Mouse (Mus musculus): ENCODE results near the gene Rras2. TPM values are rescaled to one million over a fixed set of nuclear protein-coding genes. Genes with fewer than 3 reads are reported as not detected.

Gene Rras2
- 22.8 and 23.6 TPM in 2 replicates for polyA plus RNA-seq (2016; fragmentation: Nextera tagmentation; extraction: Ambion mirVana)

DNA sequence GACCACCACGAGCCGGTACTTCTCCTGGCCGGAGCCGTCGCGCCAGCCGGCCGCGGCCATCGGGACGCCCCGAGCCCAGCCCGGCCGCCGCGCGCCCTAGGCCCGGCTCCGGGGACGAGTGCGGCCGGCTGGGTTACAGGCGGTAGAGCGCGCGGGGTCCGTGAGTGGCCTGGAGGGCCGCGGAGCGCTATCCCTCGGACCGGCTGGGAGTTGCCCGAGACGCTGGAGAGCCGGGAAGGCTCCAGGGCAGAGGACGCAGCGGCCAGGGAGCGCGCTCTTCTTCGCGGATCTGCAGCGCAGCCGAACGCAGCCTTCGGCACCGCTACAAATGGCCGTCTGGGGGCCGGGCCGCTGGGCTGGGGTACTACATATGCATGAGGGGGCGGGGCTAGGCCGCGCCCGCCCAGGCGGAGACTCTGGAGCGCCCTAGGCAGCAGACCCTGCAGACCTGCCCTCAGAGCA is at the start of gene Rras2:
Rras2 (minus strand) TSS at position 338 of the 462 bp plus-strand sequence.
- ATAC-seq (ENCODE audit: low FRiP score), result peak; percentile 99
- peaks cover 12% of the 10 kb centered on the region for H3K27me3 ChIP-seq
- H3K9me3 ChIP-seq, result no peaks in the 10 kb centered on the region
- H3K4me1 ChIP-seq, result peaks cover 16% of the 10 kb centered on the region
- under 1% methylated on average over 48 of the region's 55 CpGs for WGBS
- peak within 1 kb of the TSS; percentile 95 for H3K27ac ChIP-seq
- H3K4me2 ChIP-seq, result peak within 1 kb of the TSS; percentile 81
- H3K4me3 ChIP-seq (replicated peaks), result peak within 1 kb of the TSS; percentile 84
- H3K9ac ChIP-seq, result peak within 1 kb of the TSS; percentile 87
- H3K36me3 ChIP-seq (replicated peaks), result no peaks in the 10 kb centered on the region

DNA sequence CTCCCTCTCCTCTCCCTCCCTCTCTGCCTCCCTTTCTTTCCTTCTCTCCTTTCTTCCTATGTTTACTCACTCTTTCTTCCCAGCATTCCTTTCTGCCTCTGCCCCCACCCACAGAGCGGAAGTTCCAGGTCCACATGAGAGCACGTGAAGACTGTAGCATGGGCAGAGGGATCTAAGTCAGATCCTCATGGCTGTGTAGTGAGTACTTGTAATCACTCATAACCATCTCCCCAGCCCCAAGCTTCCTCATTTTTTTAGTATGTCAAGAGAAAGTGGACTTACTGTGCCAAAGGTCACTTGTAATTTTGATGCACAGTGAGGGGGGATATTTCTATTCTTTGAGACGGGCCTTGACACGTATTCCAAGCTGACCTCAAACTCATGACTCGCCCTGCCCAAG is 45.4 kb upstream of the Rras2 start:
- 90% methylated on average over 5 of the region's 5 CpGs for WGBS
- H3K4me1 ChIP-seq, result no peaks in the 10 kb centered on the region
- H3K4me2 ChIP-seq, result no peak overlapping the region
- no peaks in the 10 kb centered on the region for H3K36me3 ChIP-seq (replicated peaks)
- H3K4me3 ChIP-seq (replicated peaks), result no peak overlapping the region
- H3K9me3 ChIP-seq, result no peaks in the 10 kb centered on the region
- H3K9ac ChIP-seq, result no peak overlapping the region
- H3K27ac ChIP-seq, result no peak overlapping the region
- ATAC-seq (ENCODE audit: low FRiP score), result no peak
- no peaks in the 10 kb centered on the region for H3K27me3 ChIP-seq

DNA sequence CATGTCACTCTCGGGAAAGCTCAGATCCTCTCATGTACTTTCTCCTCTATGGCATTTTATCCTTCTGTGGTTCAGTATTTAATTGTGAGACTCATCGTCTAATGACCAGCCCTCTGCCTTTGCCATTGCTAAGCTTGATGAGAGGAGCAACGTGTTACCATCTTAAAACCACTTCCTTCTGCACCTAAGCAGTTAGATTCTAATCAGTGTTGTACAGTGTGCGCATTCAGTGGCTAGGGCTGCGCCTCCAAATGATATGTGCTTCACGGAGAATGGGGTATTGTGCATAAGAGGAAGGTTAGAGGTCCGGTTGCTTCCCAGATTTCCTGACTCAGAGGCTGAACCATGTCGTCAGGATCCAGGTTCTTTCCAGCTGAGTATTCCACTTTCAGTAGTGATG is 43.5 kb upstream of the Rras2 start:
- Histone ChIP-seq H3K36me3 (replicated peaks) (no peaks in the 10 kb centered on the region), H3K27ac (no peak overlapping the region), H3K9ac (no peak overlapping the region), H3K4me3 (replicated peaks) (no peak overlapping the region), H3K4me2 (no peak overlapping the region), H3K9me3 (no peaks in the 10 kb centered on the region), H3K27me3 (no peaks in the 10 kb centered on the region), H3K4me1 (no peaks in the 10 kb centered on the region)
- WGBS, result 85% methylated on average over 8 of the region's 8 CpGs
- ATAC-seq (ENCODE audit: low FRiP score), result no peak

DNA sequence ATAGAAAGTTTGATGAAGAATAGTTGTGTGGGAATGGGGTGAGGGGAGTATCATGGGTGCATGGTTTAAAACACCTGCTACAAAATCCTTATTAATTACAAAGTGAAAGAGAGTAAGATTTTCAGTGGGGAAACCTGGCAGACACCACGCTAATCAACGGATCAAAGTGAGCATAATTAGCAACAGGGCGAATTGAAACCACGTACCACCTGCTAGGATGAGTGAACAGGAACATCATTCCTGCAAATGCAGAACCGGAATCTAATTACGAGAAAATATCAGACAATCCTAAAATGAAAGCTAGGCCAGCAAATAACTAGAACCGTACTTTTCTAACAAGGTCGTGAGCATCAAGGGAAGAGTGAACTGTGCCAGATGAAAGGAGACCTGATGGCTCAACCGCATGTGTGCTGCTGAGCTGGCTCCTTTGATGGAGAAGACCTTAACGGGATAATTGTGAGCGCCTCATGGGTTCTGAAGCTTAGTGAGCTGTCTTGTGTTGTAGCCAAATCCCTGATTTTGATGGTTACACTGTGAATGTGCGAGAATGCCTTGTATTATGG is 40.2 kb upstream of the Rras2 start:
- H3K9ac ChIP-seq, result no peak overlapping the region
- H3K4me2 ChIP-seq, result no peak overlapping the region
- H3K36me3 ChIP-seq (replicated peaks), result no peaks in the 10 kb centered on the region
- 58% methylated on average over 12 of the region's 12 CpGs for WGBS
- no peaks in the 10 kb centered on the region for H3K27me3 ChIP-seq
- no peaks in the 10 kb centered on the region for H3K4me1 ChIP-seq
- H3K27ac ChIP-seq, result no peak overlapping the region
- ATAC-seq (ENCODE audit: low FRiP score), result no peak; the same call in 1 of the 2 replicates
- H3K9me3 ChIP-seq, result no peaks in the 10 kb centered on the region
- H3K4me3 ChIP-seq (replicated peaks), result no peak overlapping the region

DNA sequence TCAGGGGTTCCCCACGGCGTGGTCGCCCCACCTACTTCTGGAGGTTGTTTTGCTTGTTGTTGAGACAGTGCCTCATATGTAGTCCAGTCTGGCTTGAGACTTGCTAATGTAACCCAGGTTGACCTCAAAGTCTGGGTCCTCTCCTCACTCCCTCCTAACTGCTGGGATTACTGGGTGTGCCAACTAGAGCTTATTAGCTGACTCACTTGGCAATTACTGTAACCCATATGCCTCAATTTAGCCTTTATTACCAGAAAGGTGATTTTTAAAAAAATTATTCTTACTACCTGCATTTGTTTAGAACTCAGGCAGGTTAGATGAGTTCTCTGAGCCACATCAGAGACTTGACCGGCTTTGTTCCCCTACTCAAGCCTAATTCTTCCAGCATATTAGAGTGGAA is 38.8 kb upstream of the Rras2 start:
- Histone ChIP-seq H3K9me3 (no peaks in the 10 kb centered on the region), H3K27ac (0 out of 2 replicates have a peak overlapping the region, but pooled peaks have one; percentile 8), H3K36me3 (replicated peaks) (no peaks in the 10 kb centered on the region), H3K9ac (no peak overlapping the region), H3K4me2 (no peak overlapping the region), H3K27me3 (no peaks in the 10 kb centered on the region), H3K4me3 (replicated peaks) (no peak overlapping the region), H3K4me1 (peaks cover 2% of the 10 kb centered on the region; the same call in 1 of the 2 replicates)
- 89% methylated on average over 4 of the region's 4 CpGs for WGBS
- no peak for ATAC-seq (ENCODE audit: low FRiP score)

DNA sequence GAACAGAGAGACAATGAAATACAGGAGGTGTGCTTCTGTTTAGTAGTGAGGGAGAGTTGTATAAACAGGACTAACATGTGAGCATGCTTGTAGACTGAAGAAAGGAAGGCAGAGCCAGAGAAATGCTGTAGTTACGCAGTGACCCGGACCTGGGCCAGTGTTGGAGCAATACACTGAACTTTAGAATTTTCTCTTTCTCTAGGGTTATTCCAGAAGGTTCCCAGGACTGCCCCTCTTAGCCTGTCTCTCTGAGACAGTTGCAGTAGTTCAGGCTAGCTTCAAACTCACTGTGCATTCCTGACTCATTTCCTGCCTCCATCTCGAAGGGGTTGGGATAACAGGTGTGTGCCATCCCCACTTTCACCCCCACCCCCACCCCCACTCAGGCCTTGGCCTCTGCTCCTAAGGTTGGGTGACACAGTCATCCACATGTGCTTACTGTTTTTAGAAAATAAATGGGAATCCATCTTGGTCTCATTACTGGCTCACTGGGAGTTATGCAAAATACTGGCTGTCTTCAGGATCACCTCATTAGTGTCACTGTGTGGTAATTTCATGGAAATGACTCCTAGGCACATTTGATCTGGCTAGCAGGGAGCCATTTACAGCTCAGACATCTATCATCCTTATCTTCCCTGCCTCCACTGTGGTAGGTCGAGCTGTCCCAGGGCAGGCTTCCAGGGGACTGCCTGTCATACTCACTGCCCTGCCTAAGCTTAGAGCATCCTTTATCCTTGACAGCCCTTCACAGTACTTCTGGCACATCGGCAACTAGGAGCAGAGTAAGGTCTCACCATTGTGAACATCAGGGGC is 37.7 kb upstream of the Rras2 start:
- no peak overlapping the region for H3K9ac ChIP-seq
- peaks cover 5% of the 10 kb centered on the region; the same call in 1 of the 2 replicates for H3K4me1 ChIP-seq
- H3K27ac ChIP-seq, result 0 out of 2 replicates have a peak overlapping the region, but pooled peaks have one; percentile 36
- no peaks in the 10 kb centered on the region for H3K27me3 ChIP-seq
- peaks cover 3% of the 10 kb centered on the region; the same call in 1 of the 2 replicates for H3K9me3 ChIP-seq
- H3K4me3 ChIP-seq (replicated peaks), result no peak overlapping the region
- peak; percentile 36; the same call in 1 of the 2 replicates for ATAC-seq (ENCODE audit: low FRiP score)
- 78% methylated on average over 5 of the region's 5 CpGs for WGBS
- no peaks in the 10 kb centered on the region for H3K36me3 ChIP-seq (replicated peaks)
- H3K4me2 ChIP-seq, result no peak overlapping the region

DNA sequence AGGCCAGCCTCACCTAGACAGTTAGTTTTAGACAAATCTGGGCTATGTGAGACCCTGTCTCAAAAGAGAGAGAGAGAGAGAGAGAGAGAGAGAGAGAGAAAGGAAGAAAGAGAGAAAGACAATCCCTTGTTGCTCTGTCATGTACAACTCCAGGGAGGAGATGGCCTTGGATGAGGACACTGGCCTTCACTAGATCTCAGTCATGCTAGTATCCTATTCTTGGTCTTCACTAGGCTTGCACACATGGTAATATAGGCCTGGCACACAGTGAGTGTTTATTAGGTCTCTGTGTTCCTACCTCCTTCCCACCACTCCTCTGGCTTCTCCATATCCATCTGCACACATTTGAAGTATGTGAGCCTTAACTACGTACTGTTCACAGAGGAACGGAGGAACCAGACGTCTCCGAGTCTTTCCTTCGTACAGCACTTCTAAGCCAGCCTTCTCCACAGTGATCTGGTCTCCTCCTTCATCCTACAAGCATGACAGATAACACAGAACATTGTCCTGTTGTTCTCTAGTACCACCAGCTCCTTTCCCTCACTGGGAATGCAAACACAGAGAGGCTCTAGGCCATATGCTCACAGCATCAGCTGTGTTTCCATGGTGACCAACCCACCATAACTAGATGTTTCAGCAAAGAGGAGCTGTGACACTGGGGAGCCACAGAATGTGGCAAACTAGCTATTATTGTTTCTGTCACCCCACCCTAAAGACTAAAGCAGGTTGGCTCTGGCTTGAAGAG is 33.6 kb upstream of the Rras2 start:
- WGBS, result 91% methylated on average over 5 of the region's 5 CpGs
- Histone ChIP-seq H3K9ac (no peak overlapping the region), H3K27me3 (no peaks in the 10 kb centered on the region), H3K9me3 (peaks cover 6% of the 10 kb centered on the region; the same call in 1 of the 2 replicates), H3K4me2 (no peak overlapping the region), H3K36me3 (replicated peaks) (no peaks in the 10 kb centered on the region), H3K4me1 (peaks cover 5% of the 10 kb centered on the region; the same call in 1 of the 2 replicates), H3K27ac (0 out of 2 replicates have a peak overlapping the region, but pooled peaks have one; percentile 13), H3K4me3 (replicated peaks) (no peak overlapping the region)
- no peak for ATAC-seq (ENCODE audit: low FRiP score)

DNA sequence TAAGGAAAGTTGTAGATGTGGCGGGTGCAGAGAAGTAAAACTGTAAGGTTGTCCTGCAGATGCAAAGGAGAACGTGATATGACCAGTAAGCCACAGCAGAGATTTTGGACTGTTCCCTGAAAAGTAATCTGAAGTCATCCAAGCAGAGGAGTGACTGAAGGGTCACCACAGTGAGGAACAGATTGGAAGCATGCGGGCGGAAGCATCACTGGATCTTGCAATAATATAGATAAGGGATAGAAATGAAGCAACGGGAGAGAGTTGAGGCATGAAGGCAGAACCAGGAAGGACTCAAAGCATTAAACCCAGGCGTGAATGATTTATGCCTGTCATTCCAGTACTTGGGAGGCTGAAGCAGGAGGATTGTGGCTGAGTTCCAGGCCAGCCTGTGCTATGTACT is 32.0 kb upstream of the Rras2 start:
- ATAC-seq (ENCODE audit: low FRiP score), result no peak
- H3K9me3 ChIP-seq, result peaks cover 6% of the 10 kb centered on the region; the same call in 1 of the 2 replicates
- 95% methylated on average over 6 of the region's 6 CpGs for WGBS
- H3K27me3 ChIP-seq, result no peaks in the 10 kb centered on the region
- no peak overlapping the region for H3K4me3 ChIP-seq (replicated peaks)
- no peak overlapping the region for H3K4me2 ChIP-seq
- no peaks in the 10 kb centered on the region for H3K36me3 ChIP-seq (replicated peaks)
- no peak overlapping the region for H3K9ac ChIP-seq
- H3K27ac ChIP-seq, result no peak overlapping the region
- H3K4me1 ChIP-seq, result peaks cover 5% of the 10 kb centered on the region; the same call in 1 of the 2 replicates

DNA sequence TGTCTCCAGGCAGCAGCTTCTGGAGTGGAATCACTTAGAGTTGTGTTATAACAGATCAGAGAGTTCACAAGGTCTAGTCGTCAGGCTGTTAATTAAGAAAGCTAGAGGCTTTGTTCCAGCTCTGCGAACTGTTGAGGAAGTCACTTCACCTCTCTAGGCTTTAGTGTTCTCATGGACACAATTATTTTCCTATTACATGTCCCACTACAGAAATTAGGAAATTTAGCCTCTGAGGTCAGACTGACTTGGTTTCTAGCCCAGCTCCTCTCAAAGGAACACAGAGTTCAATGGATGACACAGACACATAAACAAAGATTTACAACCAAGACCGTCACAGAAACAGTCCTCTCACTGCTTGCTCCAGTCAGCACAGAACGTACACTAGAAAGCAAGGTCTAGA is 31.6 kb upstream of the Rras2 start:
- H3K4me2 ChIP-seq, result no peak overlapping the region
- no peak overlapping the region for H3K27ac ChIP-seq
- peaks cover 5% of the 10 kb centered on the region; the same call in 1 of the 2 replicates for H3K4me1 ChIP-seq
- no peaks in the 10 kb centered on the region for H3K27me3 ChIP-seq
- H3K9me3 ChIP-seq, result peaks cover 6% of the 10 kb centered on the region; the same call in 1 of the 2 replicates
- ATAC-seq (ENCODE audit: low FRiP score), result no peak
- no peak overlapping the region for H3K4me3 ChIP-seq (replicated peaks)
- WGBS, result 69% methylated on average over 4 of the region's 4 CpGs
- no peaks in the 10 kb centered on the region for H3K36me3 ChIP-seq (replicated peaks)
- no peak overlapping the region for H3K9ac ChIP-seq

DNA sequence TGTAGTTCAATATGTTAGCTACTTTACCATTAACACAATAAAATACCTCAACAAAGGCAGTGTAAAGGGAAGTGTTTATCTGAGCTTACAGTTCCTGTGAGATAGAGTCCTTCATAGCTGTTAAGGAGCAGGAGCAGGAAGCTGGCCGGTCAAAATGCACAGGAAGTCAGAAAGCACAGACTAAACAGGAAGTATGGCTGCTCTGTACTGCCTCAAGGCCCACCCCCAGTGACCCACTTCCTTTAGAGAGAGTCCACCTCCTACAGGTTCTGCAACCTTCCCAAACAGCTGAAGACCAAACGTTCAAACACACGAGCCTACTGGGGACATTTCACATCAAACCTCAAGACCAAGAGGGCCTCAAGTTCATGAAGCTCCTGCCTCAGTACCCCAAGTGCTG is 28.3 kb upstream of the Rras2 start:
- H3K27ac ChIP-seq, result no peak overlapping the region
- no peak overlapping the region for H3K4me3 ChIP-seq (replicated peaks)
- whole genome bisulfite sequencing, result 90% methylated on average over 3 of the region's 3 CpGs
- no peak for ATAC-seq (ENCODE audit: low FRiP score)
- peaks cover 6% of the 10 kb centered on the region; the same call in 1 of the 2 replicates for H3K9me3 ChIP-seq
- no peak overlapping the region for H3K9ac ChIP-seq
- no peaks in the 10 kb centered on the region for H3K4me1 ChIP-seq
- H3K27me3 ChIP-seq, result no peaks in the 10 kb centered on the region
- no peak overlapping the region for H3K4me2 ChIP-seq
- no peaks in the 10 kb centered on the region for H3K36me3 ChIP-seq (replicated peaks)

DNA sequence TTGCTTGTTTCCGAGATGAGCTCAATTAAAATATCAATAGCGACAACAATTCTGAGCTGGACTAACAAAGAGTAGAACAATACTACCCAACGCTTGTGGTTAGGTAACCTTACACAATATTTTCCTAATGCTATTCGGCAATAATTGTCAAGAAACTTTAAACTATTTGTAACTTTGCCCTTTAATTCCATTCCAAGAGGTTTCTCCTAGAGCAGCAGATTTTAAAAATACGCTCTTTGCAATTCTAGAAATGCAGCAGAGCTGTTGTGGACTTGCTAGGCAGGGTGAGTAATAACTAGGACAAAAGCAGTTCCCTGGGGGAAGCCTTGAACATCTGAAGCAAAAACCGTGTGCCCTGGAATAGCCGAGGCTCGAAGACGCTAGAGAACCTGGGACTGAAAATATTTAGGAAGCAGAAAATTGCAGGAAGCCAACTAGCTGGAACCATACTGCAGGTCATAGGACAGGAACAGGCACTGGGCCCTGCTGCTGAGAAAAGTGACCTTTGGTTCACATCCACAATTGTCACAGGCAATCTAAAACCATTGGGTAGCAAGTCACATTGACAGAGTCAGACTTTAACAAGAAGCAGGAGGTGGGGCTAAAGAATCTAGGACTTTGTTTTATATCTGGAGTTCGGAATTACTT is 24.7 kb upstream of the Rras2 start:
- ATAC-seq (ENCODE audit: low FRiP score), result no peak
- Histone ChIP-seq H3K4me2 (no peak overlapping the region), H3K36me3 (replicated peaks) (no peaks in the 10 kb centered on the region), H3K27ac (no peak overlapping the region), H3K9me3 (no peaks in the 10 kb centered on the region), H3K4me1 (no peaks in the 10 kb centered on the region), H3K9ac (no peak overlapping the region), H3K27me3 (no peaks in the 10 kb centered on the region), H3K4me3 (replicated peaks) (no peak overlapping the region)
- 76% methylated on average over 10 of the region's 10 CpGs for WGBS
